Mouse (Mus musculus): ENCODE results near the gene Mobp.

GRCm38 (mm10) chr9:120192742-120193141 lies 43.2 kb downstream of the Mobp start:
- no peak for TF ChIP-seq USF1 (IDR thresholded peaks at IDR 0.05; ENCODE audit: low read depth)
- no peak for TF ChIP-seq TCF12 (IDR thresholded peaks at IDR 0.05; ENCODE audit: insufficient read depth, poor library complexity, severe bottlenecking)
- no peak for TF ChIP-seq MAX (IDR thresholded peaks at IDR 0.05; ENCODE audit: low read depth)
- TF ChIP-seq POLR2A (IDR thresholded peaks at IDR 0.05; ENCODE audit: insufficient read length, low read depth): no peak
- TF ChIP-seq E2F4 (IDR thresholded peaks at IDR 0.05; ENCODE audit: insufficient read depth): no peak
- TF ChIP-seq TCF3 (IDR thresholded peaks at IDR 0.05; ENCODE audit: insufficient read length, low read depth): no peak
- TF ChIP-seq CEBPB (IDR thresholded peaks at IDR 0.05; ENCODE audit: insufficient read depth, poor library complexity, severe bottlenecking): no peak

All from myocyte (in vitro differentiated cells).